Mouse (Mus musculus): ENCODE data around the gene Bicral. TPM values are rescaled to one million over a fixed set of nuclear protein-coding genes. Genes with fewer than 3 reads are reported as not detected.
"Not testable (repeated sequence)": the region's sequence is repeated elsewhere in the genome, so short reads cannot be mapped to it uniquely, and the experiment has no call there.

Gene Bicral
- total and polyA plus RNA-seq, 3 experiments, result 7.4 to 15.7 (median 12.3) TPM

GRCm38 (mm10) chr17:46797386-46797785 lies 60.9 kb downstream of the Bicral start:
- Histone ChIP-seq H3K27me3 (ENCODE audit: control insufficient read depth, insufficient read depth, low read length) (no peaks in the 10 kb centered on the region), H3K4me1 (ENCODE audit: control insufficient read depth, insufficient read depth, low read length) (no peaks in the 10 kb centered on the region), H3K79me2 (replicated peaks; ENCODE audit: control insufficient read depth, insufficient read depth, low read length) (no peaks in the 10 kb centered on the region), H3K4me3 (no peak overlapping the region), H3K9ac (ENCODE audit: low read depth, low read length) (no peak overlapping the region), H3K36me3 (ENCODE audit: control insufficient read depth, insufficient read depth, low read length) (no peaks in the 10 kb centered on the region), H3K27ac (no peak overlapping the region)
- TF ChIP-seq CTCF (IDR thresholded peaks at IDR 0.05) (no peak), EP300 (IDR thresholded peaks at IDR 0.05; ENCODE audit: insufficient read depth, low read depth, low read length) (no peak), POLR2A (IDR thresholded peaks at IDR 0.05; ENCODE audit: insufficient read depth, low read depth, low read length) (no peak)
- no peak for DNase-seq
- intact Hi-C loops (cut with DNase I), result no loop called here
- WGBS, result 55% methylated on average over 7 of the region's 8 CpGs

- Histone ChIP-seq H3K4me3 (no peak overlapping the region), H3K27me3 (ENCODE audit: control insufficient read depth, insufficient read depth, low read length) (no peaks in the 10 kb centered on the region), H3K27ac (no peak overlapping the region), H3K79me2 (replicated peaks; ENCODE audit: control insufficient read depth, insufficient read depth, low read length) (no peaks in the 10 kb centered on the region), H3K4me1 (ENCODE audit: control insufficient read depth, insufficient read depth, low read length) (no peaks in the 10 kb centered on the region), H3K36me3 (ENCODE audit: control insufficient read depth, insufficient read depth, low read length) (no peaks in the 10 kb centered on the region), H3K9ac (ENCODE audit: low read depth, low read length) (no peak overlapping the region)
- DNase-seq, result no peak
- no peak for TF ChIP-seq POLR2A (IDR thresholded peaks at IDR 0.05; ENCODE audit: insufficient read depth, low read depth, low read length)
- no peak for TF ChIP-seq EP300 (IDR thresholded peaks at IDR 0.05; ENCODE audit: insufficient read depth, low read depth, low read length)
- no peak for TF ChIP-seq CTCF (IDR thresholded peaks at IDR 0.05)
- intact Hi-C loops (cut with DNase I), result no loop called here
- WGBS, result 91% methylated on average over 4 of the region's 4 CpGs
Observed at GRCm38 (mm10) chr17:46796743-46797142, 61.5 kb downstream of the Bicral start.

DNA sequence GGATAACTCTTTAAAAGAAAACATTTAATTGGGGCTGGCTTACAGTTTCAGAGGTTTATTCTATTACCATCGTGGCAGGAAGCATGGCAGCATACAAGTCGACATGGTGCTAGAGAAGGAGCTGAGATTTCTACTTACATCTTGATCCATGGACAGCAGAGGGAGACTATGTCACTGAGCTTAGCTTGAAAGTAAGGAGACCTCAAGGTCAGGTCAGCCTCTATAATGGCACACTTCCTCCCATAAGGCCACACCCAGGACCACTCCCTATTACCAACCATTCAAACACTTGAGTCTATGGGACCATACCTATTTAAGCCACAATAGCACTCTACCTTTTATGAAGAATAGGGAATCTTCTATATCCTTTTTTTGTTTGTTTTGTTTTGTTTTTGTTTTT lies 65.3 kb downstream of the Bicral start:
- no peaks in the 10 kb centered on the region for H3K4me1 ChIP-seq (ENCODE audit: control insufficient read depth, insufficient read depth, low read length)
- no peaks in the 10 kb centered on the region for H3K79me2 ChIP-seq (replicated peaks; ENCODE audit: control insufficient read depth, insufficient read depth, low read length)
- H3K27ac ChIP-seq, result no peak overlapping the region
- WGBS, result 76% methylated on average over 2 of the region's 2 CpGs
- TF ChIP-seq POLR2A (IDR thresholded peaks at IDR 0.05; ENCODE audit: insufficient read depth, low read depth, low read length) (no peak), CTCF (IDR thresholded peaks at IDR 0.05) (no peak), EP300 (IDR thresholded peaks at IDR 0.05; ENCODE audit: insufficient read depth, low read depth, low read length) (no peak)
- no peak overlapping the region for H3K4me3 ChIP-seq
- H3K36me3 ChIP-seq (ENCODE audit: control insufficient read depth, insufficient read depth, low read length), result no peaks in the 10 kb centered on the region
- no peak for DNase-seq
- no peaks in the 10 kb centered on the region for H3K27me3 ChIP-seq (ENCODE audit: control insufficient read depth, insufficient read depth, low read length)
- no peak overlapping the region for H3K9ac ChIP-seq (ENCODE audit: low read depth, low read length)
- intact Hi-C loops (cut with DNase I), result no loop called here

DNA sequence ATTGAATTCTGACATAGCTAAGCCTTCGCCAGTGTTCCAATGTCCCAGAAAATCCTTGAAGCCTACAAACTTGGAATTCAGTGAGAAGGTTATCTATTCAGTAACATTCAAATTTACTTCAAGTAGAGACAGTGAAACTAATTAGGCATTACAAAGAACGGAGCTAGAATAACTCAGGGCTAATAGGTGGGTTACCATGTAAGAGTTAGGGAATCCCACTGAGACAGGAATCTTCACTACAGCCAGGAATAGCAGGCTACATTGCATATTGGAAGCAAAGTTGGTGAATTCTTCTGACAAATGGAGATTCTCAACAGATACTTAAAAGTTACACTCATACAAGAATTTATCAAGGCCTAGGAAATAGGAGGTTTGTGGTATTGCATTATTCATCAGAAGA lies 70.3 kb downstream of the Bicral start:
- DNase-seq; H3K36me3 ChIP-seq (ENCODE audit: control insufficient read depth, insufficient read depth, low read length); H3K27me3 ChIP-seq (ENCODE audit: control insufficient read depth, insufficient read depth, low read length); H3K9ac ChIP-seq (ENCODE audit: low read depth, low read length); H3K27ac ChIP-seq; H3K79me2 ChIP-seq (replicated peaks; ENCODE audit: control insufficient read depth, insufficient read depth, low read length); H3K4me3 ChIP-seq; H3K4me1 ChIP-seq (ENCODE audit: control insufficient read depth, insufficient read depth, low read length); intact Hi-C loops (cut with DNase I): not testable (repeated sequence)
- WGBS, result 77% methylated on average over 2 of the region's 2 CpGs

GRCm38 (mm10) chr17:46786952-46787351 lies 71.3 kb downstream of the Bicral start:
- 85% methylated on average over 5 of the region's 5 CpGs for WGBS
- no peak for DNase-seq
- intact Hi-C loops (cut with DNase I), result no loop called here
- TF ChIP-seq CTCF (IDR thresholded peaks at IDR 0.05), result no peak
- TF ChIP-seq POLR2A (IDR thresholded peaks at IDR 0.05; ENCODE audit: insufficient read depth, low read depth, low read length), result no peak
- no peak for TF ChIP-seq EP300 (IDR thresholded peaks at IDR 0.05; ENCODE audit: insufficient read depth, low read depth, low read length)
- Histone ChIP-seq H3K9ac (ENCODE audit: low read depth, low read length) (no peak overlapping the region), H3K27me3 (ENCODE audit: control insufficient read depth, insufficient read depth, low read length) (no peaks in the 10 kb centered on the region), H3K4me3 (no peak overlapping the region), H3K79me2 (replicated peaks; ENCODE audit: control insufficient read depth, insufficient read depth, low read length) (no peaks in the 10 kb centered on the region), H3K27ac (no peak overlapping the region), H3K4me1 (ENCODE audit: control insufficient read depth, insufficient read depth, low read length) (no peaks in the 10 kb centered on the region), H3K36me3 (ENCODE audit: control insufficient read depth, insufficient read depth, low read length) (no peaks in the 10 kb centered on the region)

DNA sequence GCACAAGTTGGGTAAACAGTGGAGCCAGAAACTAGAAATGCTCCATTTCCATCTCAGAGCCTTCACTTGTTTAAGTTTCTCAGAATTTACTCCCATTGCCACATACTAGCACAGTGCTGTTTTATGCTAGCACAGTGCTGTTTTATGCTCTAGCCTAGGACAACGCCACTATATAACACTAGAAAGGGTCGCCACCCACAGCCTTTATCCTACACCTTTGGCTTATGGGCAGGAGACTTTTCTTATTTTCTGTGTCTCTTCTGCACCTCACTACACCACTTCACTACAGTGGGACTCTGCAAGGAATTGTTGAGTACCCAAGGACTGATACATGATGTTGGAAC lies 75.1 kb downstream of the Bicral start:
- Histone ChIP-seq H3K4me1 (ENCODE audit: control insufficient read depth, insufficient read depth, low read length) (no peaks in the 10 kb centered on the region; the same call in 1 of the 2 replicates), H3K27ac (peak overlapping the region; percentile 83), H3K79me2 (replicated peaks; ENCODE audit: control insufficient read depth, insufficient read depth, low read length) (no peaks in the 10 kb centered on the region), H3K9ac (ENCODE audit: low read depth, low read length) (no peak overlapping the region), H3K36me3 (ENCODE audit: control insufficient read depth, insufficient read depth, low read length) (peaks cover 5% of the 10 kb centered on the region), H3K4me3 (peak overlapping the region; percentile 66), H3K27me3 (ENCODE audit: control insufficient read depth, insufficient read depth, low read length) (no peaks in the 10 kb centered on the region)
- intact Hi-C loops (cut with DNase I), result loop anchor here (2.0 kb wide), 1 partner anchor 76 kb away; the partner anchor contains the start of gene Bicral
- WGBS, result 87% methylated on average over 2 of the region's 2 CpGs
- TF ChIP-seq POLR2A (IDR thresholded peaks at IDR 0.05; ENCODE audit: insufficient read depth, low read depth, low read length) (no peak), CTCF (IDR thresholded peaks at IDR 0.05) (no peak), EP300 (IDR thresholded peaks at IDR 0.05; ENCODE audit: insufficient read depth, low read depth, low read length) (no peak)
- no peak for DNase-seq
